Mouse (Mus musculus) brain, embryonic 18.5 days (tissue): ENCODE results near the gene Tgfb3.

Source experiments
- DNase-seq: peaks from one replicate; pipeline ENCODE4 v3.0.0-alpha.2; 2012; ENCODE audit warnings: low read depth, low spot score

Tgfb3 gene

GRCm38 (mm10) chr12:86079202-86079667 lies 394 bp upstream of the Tgfb3 start:
- peak; percentile 47 for DNase-seq

- no peak for DNase-seq
Observed at GRCm38 (mm10) chr12:86078176-86078552, 677 bp downstream of the Tgfb3 start.

GRCm38 (mm10) chr12:86077736-86078135 lies 1.1 kb downstream of the Tgfb3 start:
- DNase-seq, result no peak

GRCm38 (mm10) chr12:86077322-86077721 lies 1.5 kb downstream of the Tgfb3 start:
- no peak for DNase-seq

- DNase-seq, result no peak
Observed at GRCm38 (mm10) chr12:86076321-86076901, 2.4 kb downstream of the Tgfb3 start.

GRCm38 (mm10) chr12:86075358-86075757 lies 3.5 kb downstream of the Tgfb3 start:
- DNase-seq, result no peak

- no peak for DNase-seq
Observed at GRCm38 (mm10) chr12:86074681-86075080, 4.2 kb downstream of the Tgfb3 start.

GRCm38 (mm10) chr12:86071432-86071831 lies 7.4 kb downstream of the Tgfb3 start:
- DNase-seq, result peak; percentile 50

- no peak for DNase-seq
Observed at GRCm38 (mm10) chr12:86064796-86065195, 14.0 kb downstream of the Tgfb3 start.

- DNase-seq, result no peak
Observed at GRCm38 (mm10) chr12:86059341-86059740, 19.5 kb downstream of the Tgfb3 start.

GRCm38 (mm10) chr12:86057516-86057915 lies 21.3 kb downstream of the Tgfb3 start:
- DNase-seq, result no peak

GRCm38 (mm10) chr12:86056976-86057375 lies 21.9 kb downstream of the Tgfb3 start:
- no peak for DNase-seq

- DNase-seq, result no peak
Observed at GRCm38 (mm10) chr12:86055306-86055705, 23.5 kb downstream of the Tgfb3 start.

- no peak for DNase-seq
Observed at GRCm38 (mm10) chr12:86051477-86051876, 27.4 kb downstream of the Tgfb3 start.

GRCm38 (mm10) chr12:86049813-86050212 lies 29.0 kb downstream of the Tgfb3 start:
- no peak for DNase-seq

- no peak for DNase-seq
Observed at GRCm38 (mm10) chr12:86047376-86047775, 31.5 kb downstream of the Tgfb3 start.

- DNase-seq, result no peak
Observed at GRCm38 (mm10) chr12:86046776-86047175, 32.1 kb downstream of the Tgfb3 start.

- DNase-seq, result no peak
Observed at GRCm38 (mm10) chr12:86046141-86046540, 32.7 kb downstream of the Tgfb3 start.

- DNase-seq, result no peak
Observed at GRCm38 (mm10) chr12:86039751-86040150, 39.1 kb downstream of the Tgfb3 start.

GRCm38 (mm10) chr12:86039078-86039477 lies 39.8 kb downstream of the Tgfb3 start:
- no peak for DNase-seq

- DNase-seq, result no peak
Observed at GRCm38 (mm10) chr12:86037235-86037921, 41.5 kb downstream of the Tgfb3 start.

GRCm38 (mm10) chr12:86036368-86037166 lies 42.3 kb downstream of the Tgfb3 start:
- no peak for DNase-seq

GRCm38 (mm10) chr12:86035586-86035985 lies 43.3 kb downstream of the Tgfb3 start:
- DNase-seq, result no peak
